ENCODE assay signal across 11 mouse cellular contexts in the genomic region with DNA sequence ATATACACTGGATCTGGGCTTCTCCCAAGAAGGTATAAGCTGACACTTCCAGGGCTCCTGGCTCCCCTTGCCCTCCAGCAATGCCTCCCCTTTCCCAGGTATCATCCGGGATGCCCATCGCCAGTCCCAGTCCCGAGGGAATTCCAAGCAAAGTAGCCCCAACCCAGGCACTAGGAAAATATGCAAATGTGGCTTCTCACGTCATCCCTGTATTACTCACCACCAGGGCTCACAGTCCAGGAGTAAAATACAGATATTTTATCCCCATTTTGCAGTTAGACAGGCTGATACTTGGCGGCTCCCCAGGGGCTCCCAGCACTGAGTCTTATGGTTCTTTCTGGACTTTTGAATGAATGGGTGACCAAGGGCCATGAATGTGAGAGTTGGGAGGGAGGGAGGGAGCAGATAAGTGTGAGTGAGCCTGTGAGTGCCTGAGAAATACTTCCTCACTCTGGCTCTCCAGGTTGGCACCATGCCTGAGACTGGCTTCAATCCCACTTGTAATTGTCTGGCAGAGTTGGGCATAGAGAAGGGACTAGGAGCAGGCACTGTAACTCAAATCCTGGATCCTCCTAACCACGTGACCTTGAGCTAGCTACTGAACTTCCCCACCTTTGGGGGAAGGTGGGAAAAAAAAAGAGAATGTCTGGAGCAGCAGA. TPM values are rescaled to one million over a fixed set of nuclear protein-coding genes. Genes with fewer than 3 reads are reported as not detected.
DNase-seq lines count a peak whose midpoint lies in the region; ATAC-seq and TF ChIP-seq lines count a peak whose summit lies in the region.
"Had no signal": no experiment of that assay in that cellular context is flagged by ENCODE, and none has a peak within 500 bp of the region (broad histone marks: within the 10 kb centered on the region; RNA-seq: fewer than 3 reads in every experiment).

No protein-coding gene starts in this region.

- ATAC-seq in heart, postnatal 0 days (ENCODE audit: insufficient read depth, low read depth), result peak; percentile 44; the same call in 1 of the 2 replicates
- ATAC-seq in liver, embryonic 12.5 days, result no peak
- ATAC-seq in forebrain, embryonic 15.5 days (replicated peaks), result no peak

- no peak overlapping the region for H3K9ac ChIP-seq in heart, postnatal 0 days (replicated peaks; ENCODE audit: low read depth, low read length)
- no peak overlapping the region for H3K9ac ChIP-seq in liver, embryonic 12.5 days
- H3K9ac ChIP-seq in forebrain, embryonic 15.5 days (replicated peaks), result no peak overlapping the region
- H3K9ac ChIP-seq: forebrain, embryonic 12.5 days had no signal

- no peak for TF ChIP-seq CTCF in heart, postnatal 0 days (IDR thresholded peaks at IDR 0.05; ENCODE audit: low read depth)
- TF ChIP-seq CTCF in brain, embryonic 14.5 days (IDR thresholded peaks at IDR 0.05; ENCODE audit: borderline replicate concordance, extremely low read depth, insufficient read depth, insufficient read length), result no peak

- TF ChIP-seq EP300 in heart, postnatal 0 days (IDR thresholded peaks at IDR 0.05; ENCODE audit: low read depth), result no peak

- no peak overlapping the region for H3K27ac ChIP-seq in heart, postnatal 0 days (ENCODE audit: low read depth)
- H3K27ac ChIP-seq in liver, embryonic 12.5 days, result no peak overlapping the region
- H3K27ac ChIP-seq in forebrain, embryonic 15.5 days (replicated peaks), result no peak overlapping the region
- H3K27ac ChIP-seq: forebrain, embryonic 12.5 days had no signal

- no peak for TF ChIP-seq POLR2A in brain, embryonic 14.5 days (IDR thresholded peaks at IDR 0.05; ENCODE audit: borderline replicate concordance, extremely low read depth, insufficient read depth, insufficient read length, poor library complexity, severe bottlenecking)

- H3K36me3 ChIP-seq in heart, postnatal 0 days (replicated peaks; ENCODE audit: control insufficient read depth, insufficient read depth, low read length), result no peaks in the 10 kb centered on the region
- no peaks in the 10 kb centered on the region for H3K36me3 ChIP-seq in liver, embryonic 12.5 days
- H3K36me3 ChIP-seq in forebrain, embryonic 15.5 days, result no peaks in the 10 kb centered on the region
- H3K36me3 ChIP-seq: forebrain, embryonic 12.5 days; G1E had no signal

- no peak overlapping the region for H3K4me3 ChIP-seq in heart, postnatal 0 days (ENCODE audit: low read depth, low read length)
- H3K4me3 ChIP-seq in liver, embryonic 12.5 days, result no peak overlapping the region
- H3K4me3 ChIP-seq in forebrain, embryonic 15.5 days, result no peak overlapping the region
- H3K4me3 ChIP-seq: forebrain, embryonic 12.5 days had no signal

- peak; percentile 32 for DNase-seq in heart, postnatal 0 days (ENCODE audit: low spot score)
- no peak for DNase-seq in heart, adult 11 months
- DNase-seq in right cerebral cortex, adult 2 months (ENCODE audit: low spot score in 2 of 2), result peak; percentile 58 to 59
- no peak for DNase-seq in right cerebral cortex, postnatal 36 days (ENCODE audit: low spot score in 2 of 2)
- peak; percentile 78 for DNase-seq in brain, embryonic 14.5 days (ENCODE audit: low read depth)
- DNase-seq in right cerebral cortex, postnatal 10 days (ENCODE audit: low spot score in 2 of 2), result peak; percentile 67 to 74
- DNase-seq: thymus, adult 2 months had no signal

- 47% methylated on average over 6 of the region's 6 CpGs for whole genome bisulfite sequencing in heart, postnatal 0 days
- 44% methylated on average over 6 of the region's 6 CpGs for WGBS in liver, embryonic 12.5 days (ENCODE audit: insufficient replicate concordance)
- 54% methylated on average over 6 of the region's 6 CpGs for WGBS in forebrain, embryonic 15.5 days

- no peaks in the 10 kb centered on the region for H3K27me3 ChIP-seq in heart, postnatal 0 days (ENCODE audit: control insufficient read depth, insufficient read depth, low read length)
- peaks cover 21% of the 10 kb centered on the region for H3K27me3 ChIP-seq in liver, embryonic 12.5 days (replicated peaks)
- H3K27me3 ChIP-seq in forebrain, embryonic 15.5 days, result no peaks in the 10 kb centered on the region

- H3K4me1 ChIP-seq in heart, postnatal 0 days (ENCODE audit: control insufficient read depth, insufficient read depth), result no peaks in the 10 kb centered on the region
- no peaks in the 10 kb centered on the region for H3K4me1 ChIP-seq in liver, embryonic 12.5 days
- peaks cover 12% of the 10 kb centered on the region; the same call in 1 of the 2 replicates for H3K4me1 ChIP-seq in forebrain, embryonic 15.5 days

- H3K4me2 ChIP-seq in heart, postnatal 0 days (ENCODE audit: low read depth, low read length), result no peak overlapping the region
- H3K4me2 ChIP-seq in liver, embryonic 12.5 days, result no peak overlapping the region
- no peak overlapping the region for H3K4me2 ChIP-seq in forebrain, embryonic 15.5 days (replicated peaks)
- H3K4me2 ChIP-seq: forebrain, embryonic 12.5 days had no signal

- no peaks in the 10 kb centered on the region for H3K9me3 ChIP-seq in heart, postnatal 0 days (replicated peaks; ENCODE audit: control insufficient read depth, low read length)
- no peaks in the 10 kb centered on the region; the same call in 1 of the 2 replicates for H3K9me3 ChIP-seq in liver, embryonic 12.5 days (replicated peaks)
- H3K9me3 ChIP-seq in forebrain, embryonic 15.5 days, result no peaks in the 10 kb centered on the region
- H3K9me3 ChIP-seq: G1E had no signal

RNA-seq across cellular contexts. Expression of gene Stac2, which starts 8.8 kb away (rescaled TPM):
- 0.15 TPM in 1 of 2 replicates, not detected in the other for total RNA-seq in heart, postnatal 0 days (2014; rRNA removed; ENCODE audit: low replicate concordance)
- polyA plus RNA-seq in heart, postnatal 0 days (2015; fragmentation: Nextera tagmentation; extraction: Ambion mirVana), result 0.04 and 0.11 TPM in 2 replicates
- polyA plus RNA-seq in brain, embryonic 14.5 days (2012; rRNA removed), result 1.8 and 5.5 TPM in 2 replicates
- polyA plus RNA-seq in liver, embryonic 12.5 days (2016; fragmentation: Nextera tagmentation; extraction: Ambion mirVana), result 0.07 and 0.10 TPM in 2 replicates
- polyA plus RNA-seq in forebrain, embryonic 15.5 days (2015; fragmentation: Nextera tagmentation; extraction: Ambion mirVana), result 2.9 and 3.2 TPM in 2 replicates
- polyA plus RNA-seq: G1E had no signal

RNA-seq across cellular contexts. Expression of gene Rpl19, which starts 35.5 kb away (rescaled TPM):
- 604 and 622 TPM in 2 replicates for total RNA-seq in heart, postnatal 0 days (2014; rRNA removed; ENCODE audit: low replicate concordance)
- polyA plus RNA-seq in heart, postnatal 0 days (2015; fragmentation: Nextera tagmentation; extraction: Ambion mirVana), result 588 TPM in 2 replicates
- polyA plus RNA-seq in brain, embryonic 14.5 days (2012; rRNA removed), result 1,103 and 1,209 TPM in 2 replicates
- 869 and 913 TPM in 2 replicates for polyA plus RNA-seq in liver, embryonic 12.5 days (2016; fragmentation: Nextera tagmentation; extraction: Ambion mirVana)
- polyA plus RNA-seq in forebrain, embryonic 15.5 days (2015; fragmentation: Nextera tagmentation; extraction: Ambion mirVana), result 667 and 700 TPM in 2 replicates

RNA-seq across cellular contexts. Expression of gene Cacnb1, which starts 39.2 kb away (rescaled TPM):
- 5.5 and 6.2 TPM in 2 replicates for total RNA-seq in heart, postnatal 0 days (2014; rRNA removed; ENCODE audit: low replicate concordance)
- 4.8 and 5.2 TPM in 2 replicates for polyA plus RNA-seq in heart, postnatal 0 days (2015; fragmentation: Nextera tagmentation; extraction: Ambion mirVana)
- 60.8 and 90.1 TPM in 2 replicates for polyA plus RNA-seq in brain, embryonic 14.5 days (2012; rRNA removed)
- polyA plus RNA-seq in liver, embryonic 12.5 days (2016; fragmentation: Nextera tagmentation; extraction: Ambion mirVana), result 0.95 and 1.0 TPM in 2 replicates
- polyA plus RNA-seq in forebrain, embryonic 15.5 days (2015; fragmentation: Nextera tagmentation; extraction: Ambion mirVana), result 40.7 and 41.5 TPM in 2 replicates

Comparison
In these comparisons a context has a peak if more than half of its experiments do, and no peak if none do; other contexts are left out.
1. DNase-seq: peak in heart, postnatal 0 days (single experiment), right cerebral cortex, adult 2 months (2 of 2), brain, embryonic 14.5 days (single experiment) and right cerebral cortex, postnatal 10 days (2 of 2); none in heart, adult 11 months (single experiment) and right cerebral cortex, postnatal 36 days (0 of 2).